Mouse (Mus musculus) ovary, postnatal 36 days (tissue): Measurements from ENCODE around the gene Klk15.
A peak's percentile ranks its signal among the peaks of the same experiment; 100 is the strongest.
"Not testable (repeated sequence)": the region's sequence is repeated elsewhere in the genome, so short reads cannot be mapped to it uniquely, and the experiment has no call there.

ENCODE experiments used
- DNase-seq: peaks from one replicate; pipeline ENCODE4 v3.0.0; 2022; ENCODE audit warnings: low spot score, mixed read lengths

Klk15 gene

GRCm38 (mm10) chr7:43933440-43933839, at the start of gene Klk15:
Gene Klk15, plus strand, starts transcription at chr7:43933740.
- no peak for DNase-seq

GRCm38 (mm10) chr7:43891365-43891764, 42.2 kb upstream of the Klk15 start:
- DNase-seq: no peak

- DNase-seq: no peak
These were observed 41.8 kb upstream of the Klk15 start for GRCm38 (mm10) chr7:43891788-43892187.

GRCm38 (mm10) chr7:43894836-43895235, 38.7 kb upstream of the Klk15 start:
- peak; percentile 75 for DNase-seq

- DNase-seq: no peak
These were observed 18.7 kb upstream of the Klk15 start for GRCm38 (mm10) chr7:43914821-43915220.

DNA sequence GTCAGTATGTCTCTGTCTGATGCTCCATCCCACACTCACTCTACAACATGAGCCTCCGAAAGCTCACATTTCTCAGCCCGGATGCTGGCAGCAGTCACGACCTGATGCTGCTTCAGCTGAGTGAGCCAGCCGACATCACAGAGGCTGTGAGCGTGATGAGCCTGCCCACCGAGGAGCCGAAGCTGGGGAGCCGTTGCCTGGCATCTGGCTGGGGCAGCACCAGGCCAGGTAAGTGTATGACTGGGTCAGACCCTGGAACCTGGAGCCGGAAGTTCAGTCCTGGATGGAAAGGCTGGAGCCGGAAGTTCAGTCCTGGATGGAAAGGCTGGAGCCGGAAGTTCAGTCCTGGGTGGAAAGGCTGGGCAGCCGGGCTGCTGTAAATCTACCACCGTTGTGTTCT, 15.1 kb upstream of the Klk15 start:
- DNase-seq: no peak

- no peak for DNase-seq
These were observed 14.7 kb upstream of the Klk15 start for GRCm38 (mm10) chr7:43918871-43919270.

- DNase-seq: peak; percentile 54
These were observed 13.7 kb upstream of the Klk15 start for GRCm38 (mm10) chr7:43919559-43920451.

DNA sequence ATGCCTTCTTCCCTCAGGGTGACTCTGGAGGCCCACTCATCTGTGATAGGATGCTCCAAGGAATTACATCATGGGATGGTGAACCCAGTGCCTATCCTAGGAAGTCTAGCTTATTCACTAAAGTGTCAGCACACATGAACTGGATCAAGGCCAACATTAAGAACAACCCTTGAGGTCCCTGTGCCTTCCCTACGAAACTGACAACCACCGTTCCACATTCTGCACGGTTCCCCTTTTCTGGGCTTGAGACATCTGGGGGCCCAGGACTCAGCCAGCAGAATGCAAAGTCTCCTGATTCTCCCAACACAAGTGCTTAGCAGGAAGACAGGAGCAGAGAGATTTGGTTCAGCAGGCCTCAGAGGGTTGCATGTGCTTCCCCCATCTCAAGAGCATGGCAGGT, 13.0 kb upstream of the Klk15 start:
- no peak for DNase-seq

GRCm38 (mm10) chr7:43921087-43921486, 12.5 kb upstream of the Klk15 start:
- DNase-seq: no peak

GRCm38 (mm10) chr7:43921941-43922340, 11.6 kb upstream of the Klk15 start:
- DNase-seq: no peak

DNA sequence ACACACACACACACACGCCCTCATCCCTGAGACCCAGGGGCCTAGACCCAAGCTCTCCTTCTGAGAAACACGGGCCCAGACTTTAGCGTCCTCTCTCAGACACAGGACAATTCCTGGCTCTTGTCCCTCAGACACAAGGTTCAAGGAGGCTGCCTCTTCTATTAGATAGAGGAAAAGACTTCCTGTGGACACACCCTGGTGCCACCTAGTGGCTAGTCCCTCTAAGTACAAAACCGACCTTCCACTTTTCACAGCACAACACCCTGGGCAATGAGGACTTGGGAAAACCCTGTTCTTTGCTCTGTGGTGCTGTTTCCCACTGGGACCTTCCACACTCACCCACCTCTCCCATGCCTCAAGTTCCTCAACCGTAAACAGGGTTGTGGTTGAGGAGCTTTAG, 7.6 kb upstream of the Klk15 start:
- DNase-seq: no peak

DNA sequence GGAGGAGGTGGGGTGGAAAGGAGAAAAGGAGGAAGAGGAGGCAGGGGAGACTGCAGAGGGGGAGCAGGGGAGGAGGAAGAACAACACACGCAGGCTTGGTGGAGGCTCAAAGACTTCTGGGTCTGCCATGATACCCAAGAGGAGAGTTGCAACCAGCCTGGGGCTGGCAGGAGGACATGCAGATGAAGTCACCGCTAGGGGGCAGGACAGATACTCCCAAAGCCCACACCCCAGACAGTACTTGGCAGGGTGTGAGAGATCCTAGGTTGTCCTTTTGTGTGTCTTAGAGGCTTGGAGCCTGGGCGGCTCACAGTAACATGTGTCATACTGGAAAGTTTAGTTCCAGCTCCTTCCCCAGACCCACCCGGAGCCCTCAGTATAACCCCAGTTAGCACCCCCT, 5.0 kb upstream of the Klk15 start:
- DNase-seq: no peak

- no peak for DNase-seq
These were observed 1.2 kb upstream of the Klk15 start for GRCm38 (mm10) chr7:43932337-43932736.

DNA sequence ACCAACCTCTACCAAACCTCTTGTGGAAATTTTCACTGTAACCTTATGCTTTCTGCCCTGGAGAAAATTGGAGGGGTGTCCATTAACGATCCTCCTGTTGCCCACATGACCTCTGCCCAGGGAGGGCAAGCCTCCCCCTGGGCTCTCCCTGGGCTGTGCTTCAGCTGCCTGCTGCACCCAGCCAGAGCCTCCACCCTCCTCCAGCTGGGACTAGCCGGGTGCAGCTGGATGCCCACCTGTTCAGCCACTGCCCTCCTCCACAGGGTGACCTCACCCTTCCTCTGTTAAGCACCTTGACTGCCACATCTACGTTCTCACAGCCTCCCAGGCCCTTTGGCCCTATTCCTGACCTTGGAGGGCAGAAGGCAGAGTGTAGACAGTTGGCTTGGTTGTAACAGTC, 1.2 kb downstream of the Klk15 start:
- no peak for DNase-seq

- DNase-seq: no peak
These were observed 3.0 kb downstream of the Klk15 start for GRCm38 (mm10) chr7:43936551-43936950.

GRCm38 (mm10) chr7:43942293-43942692, 8.8 kb downstream of the Klk15 start:
- not testable (repeated sequence) for DNase-seq

DNA sequence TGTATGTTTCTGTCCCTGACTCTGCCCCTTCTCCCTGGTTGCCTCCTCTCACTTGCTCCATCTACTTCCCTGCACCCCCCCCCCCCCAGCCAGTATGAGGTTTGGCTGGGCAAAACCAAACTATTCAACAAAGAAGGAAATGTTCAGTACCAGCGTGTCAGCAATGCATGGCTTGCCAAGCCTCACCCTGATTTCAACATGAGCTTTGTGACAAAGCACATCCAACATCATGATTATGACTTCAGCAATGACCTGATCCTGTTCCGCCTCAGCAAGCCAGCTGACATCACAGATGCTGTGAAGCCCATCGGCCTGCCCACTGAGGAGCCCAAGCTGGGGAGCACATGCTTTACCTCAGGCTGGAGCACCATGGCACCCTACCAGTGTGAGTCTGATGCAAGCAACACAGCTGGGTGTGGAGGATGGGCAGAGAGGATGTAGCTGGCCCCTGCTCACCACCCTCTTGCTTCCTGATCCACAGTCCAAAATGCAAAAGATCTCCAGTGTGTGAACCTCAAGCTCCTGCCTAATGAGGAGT, 11.3 kb downstream of the Klk15 start:
- no peak for DNase-seq

GRCm38 (mm10) chr7:43950364-43950763, 16.8 kb downstream of the Klk15 start, which contains the start of gene Klk1b8:
Gene Klk1b8, plus strand, starts transcription at chr7:43950664.
- no peak for DNase-seq

DNA sequence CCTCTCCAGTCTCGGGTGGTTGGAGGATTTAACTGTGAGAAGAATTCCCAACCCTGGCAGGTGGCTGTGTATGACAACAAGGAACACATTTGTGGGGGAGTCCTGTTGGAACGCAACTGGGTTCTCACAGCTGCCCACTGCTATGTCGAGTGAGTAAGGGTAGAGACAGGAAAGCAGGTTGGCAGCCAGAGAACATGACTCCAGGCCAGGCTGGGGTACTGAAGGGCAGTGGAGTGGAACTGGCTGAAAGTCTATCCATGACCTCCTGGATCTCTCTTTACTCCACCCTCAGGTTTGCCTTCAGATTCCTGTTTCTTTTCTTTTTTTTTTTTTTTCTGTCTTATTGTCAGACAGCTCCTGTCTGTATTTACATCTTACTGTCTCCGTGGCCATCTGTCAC, 19.2 kb downstream of the Klk15 start:
- DNase-seq: no peak

DNA sequence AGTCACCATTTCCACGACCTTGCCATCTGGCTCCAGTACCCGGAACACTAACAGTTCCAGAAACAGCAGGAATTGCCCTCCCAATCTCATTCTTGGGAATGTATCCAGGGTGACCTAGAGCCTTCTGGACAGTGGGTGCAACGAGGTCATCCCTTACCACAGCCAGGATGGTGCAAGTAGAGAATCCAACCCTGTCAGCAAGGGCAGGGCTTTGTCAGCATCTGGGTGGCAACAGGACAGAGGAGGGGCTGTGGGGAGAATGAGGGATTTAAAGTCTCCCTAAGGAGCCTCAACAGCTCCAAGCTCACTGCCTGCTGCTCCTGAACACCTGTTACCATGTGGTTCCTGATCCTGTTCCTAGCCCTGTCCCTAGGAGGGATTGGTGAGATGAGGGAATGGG, 32.9 kb downstream of the Klk15 start, which contains the start of gene Klk1b1:
TSS of gene Klk1b1 (plus strand) at position 301 of the 400 bp plus-strand sequence.
- no peak for DNase-seq

GRCm38 (mm10) chr7:43967058-43967457, 33.5 kb downstream of the Klk15 start:
- DNase-seq: no peak

DNA sequence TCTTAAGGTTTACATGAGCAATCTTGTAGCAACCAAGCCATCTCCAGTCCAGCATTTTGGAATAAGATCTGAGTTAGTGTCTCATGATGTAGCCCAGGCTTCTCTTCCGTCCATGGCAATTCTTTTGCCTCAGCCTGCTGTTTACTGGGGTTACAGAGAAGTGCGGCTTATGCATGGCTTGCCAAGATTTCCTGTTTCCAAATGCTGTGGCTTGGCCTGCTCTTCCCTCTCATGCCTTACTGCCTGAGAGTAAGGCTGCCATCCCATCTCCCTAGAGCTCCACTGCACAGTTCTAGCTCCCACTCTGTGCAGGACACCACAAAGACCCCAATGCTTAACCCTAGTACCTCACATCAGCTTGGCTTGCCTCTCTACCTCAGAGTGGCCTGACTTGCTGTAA, 34.1 kb downstream of the Klk15 start:
- DNase-seq: no peak

DNA sequence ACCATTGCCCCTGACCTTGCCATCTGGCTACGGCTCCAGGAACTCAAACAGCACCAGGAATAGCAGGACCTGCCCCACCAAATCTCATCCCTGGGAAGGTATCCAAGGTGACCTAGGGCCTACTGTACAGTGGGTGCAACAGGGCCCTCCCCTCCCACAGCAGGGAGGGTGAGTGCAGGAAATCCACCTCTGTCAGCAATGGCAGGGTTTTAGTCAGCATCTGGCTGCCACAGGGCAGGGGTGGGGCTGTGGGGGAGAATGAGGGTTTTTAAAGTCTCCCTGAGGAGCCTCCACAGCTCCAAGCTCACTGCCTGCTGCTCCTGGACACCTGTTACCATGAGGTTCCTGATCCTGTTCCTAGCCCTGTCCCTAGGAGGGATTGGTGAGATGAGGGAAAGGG, 42.2 kb downstream of the Klk15 start, which contains the start of gene Klk1b9:
TSS of gene Klk1b9 (plus strand) at position 301 of the 400 bp plus-strand sequence.
- not testable (repeated sequence) for DNase-seq
